ENCODE assay signal across 21 mouse cellular contexts in genomic region chr1:156381217-156381616, GRCm38 (mm10). TPM values are rescaled to one million over a fixed set of nuclear protein-coding genes. Genes with fewer than 3 reads are reported as not detected.
A peak's percentile ranks its signal among the peaks of the same experiment; 100 is the strongest.
DNase-seq lines count a peak whose midpoint lies in the region; ATAC-seq and TF ChIP-seq lines count a peak whose summit lies in the region.
"Had no signal": no experiment of that assay in that cellular context is flagged by ENCODE, and none has a peak within 500 bp of the region (broad histone marks: within the 10 kb centered on the region; RNA-seq: fewer than 3 reads in every experiment).

No protein-coding gene starts in this region.

- no peak overlapping the region for H3K9ac ChIP-seq in ES-Bruce4 (ENCODE audit: low read depth, poor library complexity, severe bottlenecking)
- no peak overlapping the region for H3K9ac ChIP-seq in stomach, postnatal 0 days (ENCODE audit: low read length)
- no peak overlapping the region for H3K9ac ChIP-seq in neural tube, embryonic 15.5 days (replicated peaks)
- H3K9ac ChIP-seq: embryonic facial prominence, embryonic 13.5 days; forebrain, embryonic 13.5 days; heart, embryonic 12.5 days; hindbrain, embryonic 15.5 days had no signal

- in situ Hi-C loops in Patski (cut with MboI; ENCODE audit: low pct_unique_long_range_greater_than_20kb), result no loop called here

- H3K36me3 ChIP-seq in thymus, adult 2 months (ENCODE audit: control insufficient read depth, insufficient read depth, low read length), result no peaks in the 10 kb centered on the region
- H3K36me3 ChIP-seq in ES-Bruce4 (ENCODE audit: control insufficient read depth, insufficient read depth, low read length, poor library complexity, severe bottlenecking), result no peaks in the 10 kb centered on the region
- no peaks in the 10 kb centered on the region for H3K36me3 ChIP-seq in stomach, postnatal 0 days (ENCODE audit: control insufficient read depth, insufficient read depth, low read length)
- no peaks in the 10 kb centered on the region for H3K36me3 ChIP-seq in neural tube, embryonic 15.5 days
- H3K36me3 ChIP-seq: embryonic facial prominence, embryonic 13.5 days; heart, embryonic 12.5 days; hindbrain, embryonic 10.5 days; hindbrain, embryonic 15.5 days had no signal

- no peak for ATAC-seq in Patski
- ATAC-seq in stomach, postnatal 0 days (ENCODE audit: low FRiP score, low TSS enrichment), result no peak
- ATAC-seq in neural tube, embryonic 15.5 days (ENCODE audit: low FRiP score), result no peak
- no peak for ATAC-seq in inflammation-experienced regulatory T-cells, adult 6 months
- ATAC-seq: activated CD4-positive, CD25-positive, alpha-beta regulatory T cell, adult 4 months; forebrain, embryonic 13.5 days had no signal

- no peaks in the 10 kb centered on the region for H3K4me1 ChIP-seq in thymus, adult 2 months (replicated peaks; ENCODE audit: control insufficient read depth, insufficient read depth, low read length)
- H3K4me1 ChIP-seq in ES-Bruce4 (ENCODE audit: control insufficient read depth, insufficient read depth, low read length), result no peaks in the 10 kb centered on the region
- H3K4me1 ChIP-seq in stomach, postnatal 0 days (replicated peaks; ENCODE audit: control insufficient read depth, insufficient read depth), result no peaks in the 10 kb centered on the region
- no peaks in the 10 kb centered on the region for H3K4me1 ChIP-seq in neural tube, embryonic 15.5 days
- H3K4me1 ChIP-seq: embryonic facial prominence, embryonic 13.5 days; forebrain, embryonic 13.5 days; heart, embryonic 12.5 days; hindbrain, embryonic 10.5 days; hindbrain, embryonic 15.5 days had no signal

- H3K4me2 ChIP-seq in stomach, postnatal 0 days (replicated peaks; ENCODE audit: low read depth), result no peak overlapping the region
- H3K4me2 ChIP-seq in neural tube, embryonic 15.5 days, result no peak overlapping the region
- H3K4me2 ChIP-seq: embryonic facial prominence, embryonic 13.5 days; forebrain, embryonic 13.5 days; heart, embryonic 12.5 days; hindbrain, embryonic 15.5 days had no signal

- H3K27ac ChIP-seq in thymus, adult 2 months (ENCODE audit: control insufficient read depth, insufficient read depth, low read length), result no peak overlapping the region
- no peak overlapping the region for H3K27ac ChIP-seq in ES-Bruce4 (ENCODE audit: insufficient read depth, low read length)
- no peak overlapping the region for H3K27ac ChIP-seq in stomach, postnatal 0 days (replicated peaks)
- no peak overlapping the region for H3K27ac ChIP-seq in neural tube, embryonic 15.5 days (replicated peaks)
- H3K27ac ChIP-seq: embryonic facial prominence, embryonic 13.5 days; forebrain, embryonic 13.5 days; gastrocnemius, adult 2 months; hindbrain, embryonic 10.5 days; hindbrain, embryonic 15.5 days had no signal

- WGBS in thymus, adult 2 months, result over 99% methylated on average over 3 of the region's 3 CpGs
- WGBS in stomach, postnatal 0 days, result 89% methylated on average over 3 of the region's 3 CpGs
- WGBS in neural tube, embryonic 15.5 days, result 95% methylated on average over 3 of the region's 3 CpGs

- no peak overlapping the region for H3K4me3 ChIP-seq in thymus, adult 2 months (ENCODE audit: control insufficient read depth, insufficient read depth, low read length)
- H3K4me3 ChIP-seq in ES-Bruce4 (ENCODE audit: low read depth, low read length), result no peak overlapping the region
- H3K4me3 ChIP-seq in stomach, postnatal 0 days (ENCODE audit: low read depth, low read length), result no peak overlapping the region
- H3K4me3 ChIP-seq in neural tube, embryonic 15.5 days (replicated peaks), result no peak overlapping the region
- H3K4me3 ChIP-seq: embryonic facial prominence, embryonic 13.5 days; forebrain, embryonic 13.5 days; gastrocnemius, adult 2 months; heart, embryonic 12.5 days; hindbrain, embryonic 10.5 days; hindbrain, embryonic 15.5 days had no signal

- TF ChIP-seq EP300 in ES-Bruce4 (IDR thresholded peaks at IDR 0.05; ENCODE audit: insufficient read depth, low read depth, low read length), result no peak
- TF ChIP-seq EP300 in stomach, postnatal 0 days (optimal IDR thresholded peaks at IDR 0.05), result no peak

- TF ChIP-seq CTCF in thymus, adult 2 months (IDR thresholded peaks at IDR 0.05; ENCODE audit: borderline replicate concordance, control insufficient read depth, extremely low read depth, insufficient read depth, low read length, poor library complexity), result no peak
- peak; percentile 38 for TF ChIP-seq CTCF in ES-Bruce4 (IDR thresholded peaks at IDR 0.05; ENCODE audit: low read depth, low read length)
- TF ChIP-seq CTCF in Patski (IDR thresholded peaks at IDR 0.05), result peak; percentile 27
- peak; percentile 28; the same call in 1 of the 2 replicates for TF ChIP-seq CTCF in stomach, postnatal 0 days (IDR thresholded peaks at IDR 0.05; ENCODE audit: low read depth)

- no peaks in the 10 kb centered on the region for H3K9me3 ChIP-seq in ES-Bruce4 (replicated peaks; ENCODE audit: control insufficient read depth, insufficient read depth, low read length, poor library complexity, severe bottlenecking)
- no peaks in the 10 kb centered on the region for H3K9me3 ChIP-seq in stomach, postnatal 0 days (ENCODE audit: control insufficient read depth, low read length)
- H3K9me3 ChIP-seq in neural tube, embryonic 15.5 days (replicated peaks), result no peaks in the 10 kb centered on the region
- H3K9me3 ChIP-seq: embryonic facial prominence, embryonic 13.5 days; forebrain, embryonic 13.5 days; heart, embryonic 12.5 days; hindbrain, embryonic 10.5 days; hindbrain, embryonic 15.5 days had no signal

- no peaks in the 10 kb centered on the region for H3K27me3 ChIP-seq in thymus, adult 2 months (ENCODE audit: control insufficient read depth, insufficient read depth, low read length)
- H3K27me3 ChIP-seq in ES-Bruce4 (ENCODE audit: control insufficient read depth, insufficient read depth, low read length, poor library complexity, severe bottlenecking), result no peaks in the 10 kb centered on the region
- H3K27me3 ChIP-seq in Patski, result peaks cover 11% of the 10 kb centered on the region
- H3K27me3 ChIP-seq in stomach, postnatal 0 days (ENCODE audit: control insufficient read depth, insufficient read depth, low read length), result no peaks in the 10 kb centered on the region
- no peaks in the 10 kb centered on the region for H3K27me3 ChIP-seq in neural tube, embryonic 15.5 days (replicated peaks)
- H3K27me3 ChIP-seq: CH12.LX; embryonic facial prominence, embryonic 13.5 days; forebrain, embryonic 13.5 days; heart, embryonic 12.5 days; hindbrain, embryonic 15.5 days had no signal

- TF ChIP-seq POLR2A in thymus, adult 2 months (IDR thresholded peaks at IDR 0.05; ENCODE audit: control insufficient read depth, extremely low read depth, insufficient read depth, low read length, poor library complexity), result no peak
- no peak for TF ChIP-seq POLR2A in ES-Bruce4 (IDR thresholded peaks at IDR 0.05; ENCODE audit: insufficient read depth, low read length)

- DNase-seq in thymus, postnatal 14 days, result peak; percentile 3
- no peak for DNase-seq in thymus, adult 2 months
- no peak for DNase-seq in Patski (ENCODE audit: low read depth, low spot score)
- no peak for DNase-seq in stomach, postnatal 0 days (ENCODE audit: low spot score)
- no peak for DNase-seq in c-Kit-positive CD71-positive TER-119-positive erythroid progenitor cells, embryonic 14.5 days (ENCODE audit: low spot score)
- DNase-seq: adrenal gland, postnatal 14 days; cerebellum, adult 18-20 months; cerebellum, adult 9-11 months; cerebellum, postnatal 36 days; gastrocnemius, adult 2 months; gastrocnemius, postnatal 25 days had no signal

- POLR2A ChIA-PET in Patski (lab: Charles Lee), result no interaction called here

- CTCF ChIA-PET in Patski (lab: Charles Lee), result no interaction called here

RNA-seq across cellular contexts. Expression of gene Gm2000, which starts 15.4 kb away (rescaled TPM):
- 9.1 and 10.6 TPM in 2 replicates for polyA plus RNA-seq in thymus, adult 2 months (2012; rRNA removed)
- polyA plus RNA-seq in ES-Bruce4 (2011; ENCODE audit: insufficient read depth, insufficient read length, low read depth, missing spikeins), result 1,667 and 1,764 TPM in 2 replicates
- polyA plus RNA-seq in Patski (2021), result 567 TPM
- polyA plus RNA-seq in stomach, postnatal 0 days (2015; fragmentation: Nextera tagmentation; extraction: Ambion mirVana), result 670 and 688 TPM in 2 replicates
- 543 TPM in 2 replicates for polyA plus RNA-seq in neural tube, embryonic 15.5 days (2015; fragmentation: Nextera tagmentation; extraction: Ambion mirVana)
- polyA plus RNA-seq in inflammation-experienced regulatory T-cells, adult 6 months (2017; shearing (Covaris generic)), result 1,000 to 10,000 TPM; 1,993 to 3,267 (median 2,370) TPM

RNA-seq across cellular contexts. Expression of gene Axdnd1, which starts 39.7 kb away (rescaled TPM):
- 2.4 and 3.2 TPM in 2 replicates for polyA plus RNA-seq in thymus, adult 2 months (2012; rRNA removed)
- 1.5 and 2.9 TPM in 2 replicates for polyA plus RNA-seq in ES-Bruce4 (2011; ENCODE audit: insufficient read depth, insufficient read length, low read depth, missing spikeins)
- polyA plus RNA-seq in Patski (2021), result 0.19 TPM
- 0.07 and 0.24 TPM in 2 replicates for polyA plus RNA-seq in stomach, postnatal 0 days (2015; fragmentation: Nextera tagmentation; extraction: Ambion mirVana)
- polyA plus RNA-seq in neural tube, embryonic 15.5 days (2015; fragmentation: Nextera tagmentation; extraction: Ambion mirVana), result 0.22 TPM in 1 of 2 replicates, not detected in the other
- 1 to 10 TPM in 1 of 3 experiments, under 1 TPM in 2; 0.34 to 1.0 (median 0.69) TPM for polyA plus RNA-seq in inflammation-experienced regulatory T-cells, adult 6 months (2017; shearing (Covaris generic))
- polyA plus RNA-seq: activated CD4-positive, CD25-positive, alpha-beta regulatory T cell, adult 4 months had no signal

Comparison
In these comparisons a context has a peak if more than half of its experiments do, and no peak if none do; other contexts are left out.
1. RNA of gene Gm2000, which starts 15.4 kb away (polyA plus RNA-seq): 1,993 to 3,267 TPM in inflammation-experienced regulatory T-cells, adult 6 months, 1,667 to 1,764 TPM in ES-Bruce4, 670 to 688 TPM in stomach, postnatal 0 days, 567 TPM in Patski (single experiment) and 543 TPM in neural tube, embryonic 15.5 days; 9.1 to 10.6 TPM in thymus, adult 2 months; every median in the first group is over 10 times any median in the second.